Mouse (Mus musculus) CH12.LX (cell line): ENCODE results near the gene Cdh23. TPM values are rescaled to one million over a fixed set of nuclear protein-coding genes. Genes with fewer than 3 reads are reported as not detected.

Source experiments
- DNase-seq: peaks from one replicate; pipeline ENCODE4 v3.0.0-alpha.2; 2013; ENCODE audit errors: extremely low read depth
- H3K27ac ChIP-seq: 2 replicates; pipeline ENCODE4 v1.5.1; 2012; ENCODE audit warnings: low read depth, mild to moderate bottlenecking, control low read depth, moderate library complexity; ENCODE audit not compliant: insufficient read depth
- H3K27me3 ChIP-seq: replicated peaks from 2 replicates; pipeline ENCODE3; 2012; ENCODE audit warnings: inconsistent platforms
- H3K36me3 ChIP-seq, 2 experiments: replicated peaks in 1 of 2; 2 replicates each; pipeline versions ENCODE3 to v1.6.1; 2012; ENCODE audit warnings: inconsistent platforms in 1 of 2, low read length in 1 of 2, mild to moderate bottlenecking in 1 of 2, mixed read lengths in 1 of 2, moderate library complexity in 1 of 2; ENCODE audit not compliant: control insufficient read depth in 1 of 2, insufficient read depth in 1 of 2
- H3K4me1 ChIP-seq, 2 experiments: 2 replicates each; pipeline ENCODE4 v1.6.1; 2012; ENCODE audit warnings: inconsistent platforms in 1 of 2, moderate library complexity in 1 of 2; ENCODE audit not compliant: insufficient read depth in 2 of 2, control insufficient read depth in 1 of 2
- H3K4me2 ChIP-seq: 2 replicates; pipeline ENCODE4 v1.6.1; 2012; ENCODE audit warnings: low read depth, mild to moderate bottlenecking, control low read depth; ENCODE audit not compliant: poor library complexity, insufficient read depth, severe bottlenecking
- H3K4me3 ChIP-seq, 3 experiments: fragments of 150-350 bp in 1 of 3; sonication (generic) in 1 of 3; replicated peaks in 1 of 3; 2 replicates each; pipeline versions ENCODE3 to v1.5.1; 2011 to 2012; ENCODE audit warnings: low read depth in 2 of 3, low read length in 2 of 3, mild to moderate bottlenecking in 2 of 3, moderate library complexity in 2 of 3, control low read depth in 1 of 3, improper control_type of control experiment in 1 of 3, inconsistent platforms in 1 of 3, mixed read lengths in 1 of 3; ENCODE audit not compliant: poor library complexity in 1 of 3
- H3K79me2 ChIP-seq: replicated peaks from 2 replicates; pipeline ENCODE4 v1.6.1; 2012; ENCODE audit warnings: mild to moderate bottlenecking, moderate library complexity; ENCODE audit not compliant: control insufficient read depth, poor library complexity, insufficient read depth, severe bottlenecking; ENCODE audit errors: extremely low read depth
- H3K9ac ChIP-seq: 2 replicates; pipeline ENCODE4 v1.6.1; 2012; ENCODE audit warnings: low read depth, mild to moderate bottlenecking, control low read depth, moderate library complexity; ENCODE audit not compliant: insufficient read depth
- H3K9me3 ChIP-seq: replicated peaks from 2 replicates; pipeline ENCODE3; 2012; ENCODE audit warnings: low read length, inconsistent platforms, mixed read lengths
- CHD1 ChIP-seq: IDR thresholded peaks from 2 replicates; pipeline ENCODE4 v1.6.1; 2012; ENCODE audit warnings: low read depth, low read length, improper control_type of control experiment, inconsistent platforms
- CTCF ChIP-seq, 2 experiments: IDR thresholded peaks in 1 of 2; conservative IDR thresholded peaks in 1 of 2; 2 replicates each; pipeline ENCODE4 v1.5.1; 2011 to 2012; ENCODE audit warnings: low read depth in 2 of 2, low read length in 2 of 2, improper control_type of control experiment in 1 of 2, inconsistent platforms in 1 of 2, mild to moderate bottlenecking in 1 of 2, moderate library complexity in 1 of 2
- E2F4 ChIP-seq: IDR thresholded peaks from 2 replicates; pipeline ENCODE4 v1.6.1; 2011; ENCODE audit warnings: low read depth, low read length, improper control_type of control experiment; ENCODE audit not compliant: insufficient replicate concordance
- EP300 ChIP-seq: IDR thresholded peaks from 2 replicates; pipeline ENCODE4 v1.6.1; 2011; ENCODE audit warnings: low read length, improper control_type of control experiment
- ETS1 ChIP-seq: conservative IDR thresholded peaks from 2 replicates; pipeline ENCODE4 v1.6.1; 2012; ENCODE audit warnings: low read depth, mild to moderate bottlenecking, inconsistent platforms, low read length, improper control_type of control experiment, moderate library complexity
- GABPA ChIP-seq: IDR thresholded peaks from 2 replicates; pipeline ENCODE4 v1.6.1; 2012; ENCODE audit warnings: low read depth, low read length, improper control_type of control experiment, inconsistent platforms; ENCODE audit not compliant: insufficient replicate concordance
- MAX ChIP-seq: IDR thresholded peaks from 2 replicates; pipeline ENCODE4 v1.6.1; 2011; ENCODE audit warnings: low read length, improper control_type of control experiment
- NELFE ChIP-seq: IDR thresholded peaks from 2 replicates; pipeline ENCODE4 v1.6.1; 2011; ENCODE audit warnings: low read depth, low read length, improper control_type of control experiment
- NRF1 ChIP-seq: IDR thresholded peaks from 2 replicates; pipeline ENCODE4 v1.6.1; 2014; ENCODE audit warnings: low read depth, mild to moderate bottlenecking, inconsistent platforms, low read length, improper control_type of control experiment, moderate library complexity
- POLR2A ChIP-seq: IDR thresholded peaks from 2 replicates; pipeline ENCODE4 v1.6.1; 2011; ENCODE audit warnings: low read depth, mild to moderate bottlenecking, improper control_type of control experiment, low read length
- POLR2AphosphoS2 ChIP-seq: IDR thresholded peaks from 2 replicates; pipeline ENCODE4 v1.6.1; 2011; ENCODE audit warnings: low read depth, low read length, improper control_type of control experiment
- RCOR1 ChIP-seq: conservative IDR thresholded peaks from 2 replicates; pipeline ENCODE4 v1.6.1; 2012; ENCODE audit warnings: low read depth, mild to moderate bottlenecking, inconsistent platforms, low read length, improper control_type of control experiment
- SIN3A ChIP-seq: IDR thresholded peaks from 2 replicates; pipeline ENCODE4 v1.6.1; 2012; ENCODE audit warnings: low read length, improper control_type of control experiment, inconsistent platforms
- SMC3 ChIP-seq: IDR thresholded peaks from 2 replicates; pipeline ENCODE4 v1.6.1; 2011; ENCODE audit warnings: low read depth, low read length, improper control_type of control experiment
- USF1 ChIP-seq: IDR thresholded peaks from 2 replicates; pipeline ENCODE4 v1.6.1; 2014; ENCODE audit warnings: low read depth, mild to moderate bottlenecking, inconsistent platforms, low read length, improper control_type of control experiment
- USF2 ChIP-seq: conservative IDR thresholded peaks from 2 replicates; pipeline ENCODE4 v1.6.1; 2011; ENCODE audit warnings: low read depth, low read length, improper control_type of control experiment
- ZMIZ1 ChIP-seq: IDR thresholded peaks from 2 replicates; pipeline ENCODE4 v1.6.1; 2012; ENCODE audit warnings: low read depth, mild to moderate bottlenecking, inconsistent platforms, low read length, improper control_type of control experiment
- dilution Hi-C: fragments of 300-500 bp; cut with MboI; formaldehyde crosslinking; loops from 2 replicates; pipeline ENCODE4 v1.14.3; 2020; ENCODE audit warnings: low sequenced_read_pairs; ENCODE audit not compliant: extremely low pct_unique_long_range_greater_than_20kb, extremely low pct_ligation_motif_present
- in situ Hi-C: fragments of 300-500 bp; cut with MboI; formaldehyde crosslinking; loops from 3 replicates; pipeline ENCODE4 v1.14.3; 2019; ENCODE audit warnings: low sequenced_read_pairs, low pct_ligation_motif_present, low pct_unique_long_range_greater_than_20kb, mixed read lengths
- polyA plus RNA-seq: library from polyadenylated mRNA; unstranded; fragments of >175 nt; gene quantifications from 2 replicates; pipeline ENCODE4 v1.2.1, GENCODE M21; 2012; ENCODE audit warnings: low read depth; ENCODE audit not compliant: insufficient read length
- total RNA-seq, 2 experiments: library from RNA; depleted of rRNA; stranded (reverse); fragments of 300-350 nt in 1 of 2; fragments of >200 nt in 1 of 2; gene quantifications; 2 replicates each; pipeline ENCODE4 v1.2.3; 2012 to 2014

Cdh23 gene
- total and polyA plus RNA-seq, 3 experiments: 0.20 to 0.73 (median 0.30) TPM

DNA sequence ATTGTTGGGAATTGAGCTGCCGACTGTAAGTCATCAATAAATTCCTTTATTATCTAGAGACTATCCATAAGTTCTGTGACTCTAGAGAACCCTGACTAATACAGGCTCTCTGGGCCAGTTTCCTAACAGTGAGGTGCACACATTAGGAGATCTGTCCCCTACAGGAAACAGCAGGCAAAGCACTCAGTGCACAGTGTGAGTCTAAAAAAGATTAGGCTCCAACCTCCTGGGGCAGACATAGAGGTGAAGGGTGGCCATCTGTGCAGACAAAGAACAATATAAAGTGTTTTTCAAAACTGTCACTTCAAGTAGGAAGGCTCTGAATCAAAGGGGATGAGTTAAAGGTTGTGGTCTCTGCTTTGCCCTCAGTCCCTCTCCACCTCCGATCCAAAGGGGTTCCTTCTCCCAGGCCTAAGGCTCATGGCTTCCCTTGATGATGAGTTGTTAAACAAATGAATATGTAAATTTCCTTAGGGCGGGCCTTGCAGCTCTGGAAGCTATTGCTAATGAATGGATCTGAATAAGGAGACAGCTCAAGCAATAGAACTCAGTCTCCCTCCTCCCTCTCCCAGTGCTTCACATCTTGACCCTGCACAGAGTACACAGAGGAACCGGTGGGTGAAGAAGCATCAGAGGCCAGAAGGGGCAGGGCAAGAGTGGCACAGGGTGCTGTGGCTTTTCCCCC is 143.2 kb downstream of the Cdh23 start (continued):
- TF ChIP-seq RCOR1: no peak

DNA sequence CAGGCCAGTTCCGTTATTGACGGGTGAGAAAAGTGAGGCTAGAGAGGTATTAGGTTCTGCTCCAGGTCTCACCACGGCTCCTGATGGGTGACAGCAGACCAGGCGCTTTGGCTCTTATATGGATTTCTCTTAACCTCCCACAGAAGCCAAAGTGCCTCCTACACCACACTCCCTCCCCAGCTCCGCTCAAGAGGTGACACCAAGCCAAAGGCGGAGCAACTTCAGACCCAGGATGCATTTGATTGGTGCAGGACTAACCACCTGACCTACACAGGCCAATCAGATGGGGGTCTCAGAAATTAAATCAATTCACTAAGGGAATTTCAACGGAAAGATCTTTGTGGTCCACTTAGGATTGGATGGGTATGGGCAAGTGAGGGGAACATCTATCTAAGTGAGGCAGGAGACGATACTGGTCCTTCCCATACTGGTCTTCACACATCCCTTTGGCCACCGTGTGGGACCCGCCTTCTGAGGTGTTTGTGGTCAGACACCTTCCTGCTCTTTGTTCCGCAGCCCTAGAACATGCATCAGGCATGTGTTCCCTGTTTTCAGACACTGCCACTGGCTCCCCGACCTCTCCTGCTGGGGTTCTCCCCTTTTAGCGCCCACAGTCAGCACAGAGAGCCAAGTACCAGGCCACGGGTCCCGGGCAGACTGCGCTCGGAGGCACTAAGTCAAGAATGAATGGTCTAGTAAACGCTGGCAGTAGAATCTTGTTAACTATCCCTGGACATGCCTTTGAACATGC is 157.0 kb downstream of the Cdh23 start:
- TF ChIP-seq CHD1 (no peak), GABPA (no peak), EP300 (no peak), NELFE (no peak), USF1 (0 out of 2 replicates have a peak, but pooled peaks have one; percentile 16), POLR2AphosphoS2 (no peak), ZMIZ1 (no peak), USF2 (peak; percentile 25; the same call in 1 of the 2 replicates)
- dilution Hi-C loops: no loop called here
- Histone ChIP-seq H3K4me2 (no peak overlapping the region), H3K4me3 (no peak overlapping the region), H3K4me1 (no peaks in the 10 kb centered on the region), H3K9ac (no peak overlapping the region), H3K9me3 (peaks cover 19% of the 10 kb centered on the region), H3K36me3 (no peaks in the 10 kb centered on the region), H3K27ac (no peak overlapping the region), H3K79me2 (no peaks in the 10 kb centered on the region), H3K27me3 (peaks cover 83% of the 10 kb centered on the region)
- in situ Hi-C loops: loop anchor here (5.0 to 10.0 kb wide), 3 partner anchors 75 to 218 kb away; no protein-coding TSS in a partner anchor
- DNase-seq: peak; percentile 4

DNA sequence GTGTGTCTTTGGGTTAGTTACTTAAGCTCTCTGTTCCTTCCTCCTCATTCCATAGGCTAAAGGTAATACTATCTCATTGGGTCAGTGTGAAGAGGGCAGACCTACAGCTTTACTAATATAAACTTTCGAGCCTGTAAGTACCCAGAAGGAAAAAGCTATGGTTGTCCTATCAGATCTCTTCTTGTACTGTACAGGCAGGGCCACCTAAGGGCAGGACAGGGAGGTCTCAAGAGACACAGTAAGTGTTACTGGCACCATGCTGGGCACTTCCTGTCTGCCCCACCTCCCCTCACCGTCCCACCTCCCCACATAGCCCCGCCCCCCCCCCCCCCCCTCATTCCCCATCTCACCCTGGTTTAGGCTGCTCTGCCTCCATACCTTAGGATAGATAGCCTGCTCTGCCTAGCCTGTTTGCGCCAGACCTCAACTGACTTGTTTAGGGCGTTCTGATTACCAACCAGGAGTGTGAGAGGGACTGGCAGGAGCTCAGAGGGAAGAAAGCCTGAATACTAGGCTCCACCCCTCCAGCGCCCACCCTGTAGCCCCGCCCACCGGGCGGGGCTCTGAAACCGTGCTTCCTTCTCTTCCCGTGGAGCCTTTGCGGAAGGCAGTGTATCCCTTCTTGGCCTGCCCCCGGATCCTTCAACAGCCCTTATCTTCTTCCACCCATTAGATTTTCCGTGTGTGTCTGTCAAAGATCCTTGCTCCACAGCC is 160.0 kb downstream of the Cdh23 start:
- Histone ChIP-seq H3K4me2 (no peak overlapping the region), H3K9ac (no peak overlapping the region), H3K9me3 (no peaks in the 10 kb centered on the region), H3K4me1 (peaks cover 0 to 3% of the 10 kb centered on the region in 2 experiments; a peak in 2 of 4 replicates), H3K36me3 (no peaks in the 10 kb centered on the region), H3K27me3 (peaks cover 69% of the 10 kb centered on the region), H3K79me2 (no peaks in the 10 kb centered on the region), H3K4me3 (no peak overlapping the region), H3K27ac (no peak overlapping the region)
- in situ Hi-C loops: loop anchor here (5.0 to 10.0 kb wide), 3 partner anchors 79 to 221 kb away; no protein-coding TSS in a partner anchor
- TF ChIP-seq MAX (no peak), SIN3A (no peak), ETS1 (no peak), NELFE (no peak), CTCF (conservative IDR thresholded peaks at IDR 0.05 in 1 of 2, IDR thresholded peaks at IDR 0.05 in 1 of 2; ENCODE audit: low read depth in 2 of 2, low read length in 2 of 2) (no peak), POLR2A (no peak), NRF1 (no peak), E2F4 (no peak), SMC3 (no peak), USF1 (no peak), RCOR1 (no peak)
- DNase-seq: no peak
- dilution Hi-C loops: no loop called here
